Mouse (Mus musculus) lung, embryonic 14.5 days (tissue): ENCODE measurements at regions not wholly inside any gene's neighbourhood (a gene's known extent, or its start where the extent isn't known, plus 50 kb on each side); places are given as distances from the start of the nearest gene placed in this dataset.

Source experiments
- ATAC-seq: fragments of 200-750 bp; cut with Nextera tagmentation; 2 replicates; pipeline ENCODE4 v1.8.0; 2017; ENCODE audit warnings: mild to moderate bottlenecking, moderate TSS enrichment, moderate library complexity; ENCODE audit not compliant: insufficient read depth
- DNase-seq: peaks from one replicate; pipeline ENCODE4 v3.0.0-alpha.2; 2015
- H3K27ac ChIP-seq: fragments of 300-500 bp; sonication (generic); 2 replicates; pipeline ENCODE4 v1.5.1; 2014; ENCODE audit warnings: low read depth, mild to moderate bottlenecking, moderate library complexity
- H3K27me3 ChIP-seq: fragments of 300-500 bp; sonication (generic); 2 replicates; pipeline ENCODE4 v1.6.1; 2014; ENCODE audit warnings: low read length, control low read depth; ENCODE audit not compliant: insufficient read depth
- H3K36me3 ChIP-seq: fragments of 300-500 bp; sonication (generic); 2 replicates; pipeline ENCODE4 v1.6.1; 2014; ENCODE audit warnings: control low read depth; ENCODE audit not compliant: insufficient read depth
- H3K4me1 ChIP-seq: fragments of 300-500 bp; sonication (generic); 2 replicates; pipeline ENCODE4 v1.6.1; 2014; ENCODE audit warnings: antibody characterized with exemption, control low read depth; ENCODE audit not compliant: insufficient read depth
- H3K4me2 ChIP-seq: fragments of 300-500 bp; sonication (generic); 2 replicates; pipeline ENCODE4 v1.6.1; 2014; ENCODE audit warnings: mild to moderate bottlenecking
- H3K4me3 ChIP-seq: fragments of 300-500 bp; sonication (generic); 2 replicates; pipeline ENCODE4 v1.5.1; 2014; ENCODE audit warnings: low read depth, low read length
- H3K9ac ChIP-seq: fragments of 300-500 bp; sonication (generic); 2 replicates; pipeline ENCODE4 v1.6.1; 2014
- H3K9me3 ChIP-seq: fragments of 300-500 bp; sonication (generic); 2 replicates; pipeline ENCODE4 v1.6.1; 2016; ENCODE audit warnings: low read depth, low read length, control low read depth
- CTCF ChIP-seq: IDR thresholded peaks from 2 replicates; pipeline ENCODE4 v1.5.1; 2016; ENCODE audit warnings: antibody characterized with exemption, low read depth
- WGBS: fragments of 180-500 bp; shearing (Covaris S2); extraction: QIAGEN DNeasy Blood & Tissue Kit; methylation state at CpG from one replicate; pipeline ENCODE4 v1.1.7; 2014; 5-methylcytosine and 5-hydroxymethylcytosine counted together

DNA sequence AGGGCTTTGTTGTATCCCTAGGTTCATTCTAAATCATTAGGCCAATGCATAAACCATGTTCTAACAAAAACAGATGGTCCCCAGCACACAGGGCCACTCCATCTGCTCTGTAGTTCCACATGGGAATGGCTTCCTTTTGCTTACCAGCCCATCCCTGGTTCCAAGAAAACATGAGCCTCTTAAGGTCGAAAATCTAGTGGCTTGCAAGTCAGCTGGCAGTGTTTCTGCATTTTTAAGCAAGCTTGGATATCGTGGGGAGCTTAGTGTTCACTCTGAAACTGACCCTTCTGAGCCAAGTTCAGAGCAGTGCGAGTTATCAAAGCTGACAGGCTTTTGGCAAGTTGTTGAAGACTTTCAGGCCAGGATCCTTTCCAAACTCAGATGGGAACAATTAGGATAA is 659.5 kb upstream of the N6amt1 start:
- Histone ChIP-seq H3K4me1 (no peaks in the 10 kb centered on the region), H3K36me3 (no peaks in the 10 kb centered on the region), H3K9ac (no peak overlapping the region), H3K27me3 (no peaks in the 10 kb centered on the region), H3K27ac (peak overlapping the region; percentile 75; the same call in 1 of the 2 replicates), H3K9me3 (no peaks in the 10 kb centered on the region), H3K4me3 (no peak overlapping the region), H3K4me2 (no peak overlapping the region)
- 24% methylated on average over 3 of the region's 3 CpGs for WGBS
- ATAC-seq (peak; percentile 94), DNase-seq (peak; percentile 92)
- TF ChIP-seq CTCF: no peak

DNA sequence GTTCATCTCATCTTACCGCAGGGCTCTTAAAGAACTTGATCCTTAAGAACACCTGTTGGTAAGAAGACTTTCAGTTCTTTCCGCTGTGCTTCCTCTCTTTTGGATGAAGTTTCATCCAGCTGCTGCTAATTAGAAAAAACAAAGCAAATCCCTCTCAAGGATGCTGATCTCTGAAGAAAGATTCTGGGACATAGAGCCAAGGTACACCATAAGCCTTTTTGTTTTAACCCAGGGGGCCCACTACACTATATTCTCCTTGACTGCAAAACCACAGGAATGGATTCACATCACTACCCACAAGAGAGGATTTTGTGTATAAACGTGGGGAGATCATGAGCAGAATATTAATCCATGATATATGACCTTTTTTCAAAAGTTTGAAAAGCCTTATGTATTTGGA is 694.8 kb upstream of the N6amt1 start:
- no peak overlapping the region for H3K9ac ChIP-seq
- no peak for TF ChIP-seq CTCF
- H3K4me1 ChIP-seq: no peaks in the 10 kb centered on the region
- no peak overlapping the region for H3K4me3 ChIP-seq
- H3K9me3 ChIP-seq: no peaks in the 10 kb centered on the region
- H3K36me3 ChIP-seq: no peaks in the 10 kb centered on the region
- no peak for DNase-seq
- no peak for ATAC-seq
- 66% methylated on average over 3 of the region's 3 CpGs for WGBS
- H3K27ac ChIP-seq: no peak overlapping the region
- no peaks in the 10 kb centered on the region for H3K27me3 ChIP-seq
- no peak overlapping the region for H3K4me2 ChIP-seq

DNA sequence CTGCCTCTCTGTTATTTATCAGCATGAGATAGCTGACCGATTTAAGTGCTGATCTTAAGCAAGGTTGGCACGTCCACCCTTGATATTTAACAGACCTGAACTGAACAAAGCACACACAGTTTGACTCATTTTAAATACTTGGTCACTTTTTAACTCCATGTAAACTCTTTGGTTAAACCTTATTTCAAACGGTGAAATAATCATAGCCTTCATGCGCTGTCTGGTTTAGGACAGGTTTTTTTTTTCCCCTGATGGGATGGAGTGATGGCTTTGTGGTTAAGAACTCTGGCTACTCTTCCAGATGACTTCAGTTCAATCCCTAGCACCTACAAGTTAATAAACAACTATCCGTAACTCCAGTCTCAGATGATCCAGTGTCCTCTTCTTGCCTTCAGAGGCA is 706.7 kb upstream of the N6amt1 start:
- H3K9ac ChIP-seq: no peak overlapping the region
- no peaks in the 10 kb centered on the region for H3K9me3 ChIP-seq
- H3K4me1 ChIP-seq: no peaks in the 10 kb centered on the region
- H3K4me2 ChIP-seq: no peak overlapping the region
- no peak for DNase-seq
- 62% methylated on average over 5 of the region's 5 CpGs for WGBS
- no peak for TF ChIP-seq CTCF
- no peak overlapping the region for H3K27ac ChIP-seq
- H3K4me3 ChIP-seq: no peak overlapping the region
- no peaks in the 10 kb centered on the region for H3K27me3 ChIP-seq
- no peak for ATAC-seq
- no peaks in the 10 kb centered on the region for H3K36me3 ChIP-seq

DNA sequence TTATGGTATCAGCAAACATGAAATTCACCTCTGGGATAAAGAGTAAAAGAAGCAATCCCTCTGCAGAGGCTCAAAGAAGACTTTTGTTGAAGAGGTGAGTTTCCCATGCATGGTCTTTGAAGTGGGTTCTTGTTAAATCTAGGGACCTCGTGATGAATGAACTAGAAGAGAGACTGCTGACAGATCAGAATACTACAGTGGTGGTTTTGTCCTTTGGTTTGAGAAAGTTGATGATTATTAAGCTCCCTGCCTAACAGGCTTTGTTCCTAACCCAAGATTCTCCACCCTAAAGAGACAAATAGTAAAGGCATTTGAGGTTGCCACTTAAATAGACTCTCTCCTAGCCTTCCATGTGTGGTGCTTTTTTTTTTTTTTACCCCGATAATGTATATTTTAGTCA is 707.2 kb upstream of the N6amt1 start:
- Histone ChIP-seq H3K27ac (no peak overlapping the region), H3K27me3 (no peaks in the 10 kb centered on the region), H3K9ac (no peak overlapping the region), H3K4me2 (no peak overlapping the region), H3K9me3 (no peaks in the 10 kb centered on the region), H3K36me3 (no peaks in the 10 kb centered on the region), H3K4me1 (no peaks in the 10 kb centered on the region), H3K4me3 (no peak overlapping the region)
- no peak for ATAC-seq
- TF ChIP-seq CTCF: no peak
- DNase-seq: no peak
- WGBS: 44% methylated on average over 2 of the region's 2 CpGs

DNA sequence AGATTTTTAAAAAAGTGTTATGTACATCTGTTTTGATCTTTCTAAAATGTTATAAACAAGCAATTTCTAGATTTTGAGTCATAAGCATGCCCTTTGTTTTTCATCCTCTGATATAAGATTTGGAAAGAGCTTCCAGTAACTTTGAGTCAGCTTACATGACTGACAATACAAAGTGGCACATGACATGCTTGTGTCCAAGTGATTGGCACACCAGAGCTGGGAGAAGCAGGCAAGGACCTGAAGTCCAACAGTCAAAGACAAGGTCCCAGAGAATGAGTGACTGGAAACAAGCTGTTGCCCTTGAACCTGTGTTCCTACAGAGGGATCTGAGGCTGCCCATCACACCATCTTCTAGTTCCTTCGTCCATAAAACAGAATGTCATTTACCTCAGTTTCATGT is 708.5 kb upstream of the N6amt1 start:
- H3K4me2 ChIP-seq: no peak overlapping the region
- H3K27ac ChIP-seq: peak overlapping the region; percentile 44; the same call in 1 of the 2 replicates
- H3K4me1 ChIP-seq: no peaks in the 10 kb centered on the region
- H3K9me3 ChIP-seq: no peaks in the 10 kb centered on the region
- H3K4me3 ChIP-seq: no peak overlapping the region
- ATAC-seq (0 out of 2 replicates have a peak, but pooled peaks have one; percentile 9), DNase-seq (no peak)
- H3K36me3 ChIP-seq: no peaks in the 10 kb centered on the region
- no peak overlapping the region for H3K9ac ChIP-seq
- no peaks in the 10 kb centered on the region for H3K27me3 ChIP-seq
- 67% methylated on average over 1 of the region's 1 CpGs for WGBS
- no peak for TF ChIP-seq CTCF

DNA sequence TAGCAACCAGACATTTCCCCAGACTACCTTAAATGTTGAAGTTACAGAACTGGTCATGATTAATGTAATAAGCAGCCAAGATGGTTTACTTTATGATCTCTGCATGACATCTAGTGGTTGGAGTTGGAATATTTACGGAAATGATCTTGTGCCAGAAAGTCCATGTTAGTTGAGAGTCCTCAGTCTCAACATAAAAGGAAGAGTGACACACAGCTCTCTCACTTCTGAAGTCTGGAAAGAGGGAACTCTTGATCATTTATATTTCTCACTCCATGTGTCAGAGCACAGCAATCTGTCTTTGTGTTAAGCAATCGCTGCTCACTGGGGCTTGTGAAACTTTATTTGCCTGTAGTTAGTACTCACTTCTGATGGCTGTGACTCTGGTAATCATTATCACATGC is 709.1 kb upstream of the N6amt1 start:
- H3K27ac ChIP-seq: peak overlapping the region; percentile 10; the same call in 1 of the 2 replicates
- peak; percentile 84 for TF ChIP-seq CTCF
- DNase-seq: peak; percentile 93
- no peak overlapping the region for H3K9ac ChIP-seq
- no peaks in the 10 kb centered on the region for H3K36me3 ChIP-seq
- no peaks in the 10 kb centered on the region for H3K9me3 ChIP-seq
- ATAC-seq: peak; percentile 82
- no peak overlapping the region for H3K4me3 ChIP-seq
- H3K4me1 ChIP-seq: no peaks in the 10 kb centered on the region
- H3K27me3 ChIP-seq: no peaks in the 10 kb centered on the region
- no peak overlapping the region for H3K4me2 ChIP-seq
- 14% methylated on average over 2 of the region's 2 CpGs for WGBS

DNA sequence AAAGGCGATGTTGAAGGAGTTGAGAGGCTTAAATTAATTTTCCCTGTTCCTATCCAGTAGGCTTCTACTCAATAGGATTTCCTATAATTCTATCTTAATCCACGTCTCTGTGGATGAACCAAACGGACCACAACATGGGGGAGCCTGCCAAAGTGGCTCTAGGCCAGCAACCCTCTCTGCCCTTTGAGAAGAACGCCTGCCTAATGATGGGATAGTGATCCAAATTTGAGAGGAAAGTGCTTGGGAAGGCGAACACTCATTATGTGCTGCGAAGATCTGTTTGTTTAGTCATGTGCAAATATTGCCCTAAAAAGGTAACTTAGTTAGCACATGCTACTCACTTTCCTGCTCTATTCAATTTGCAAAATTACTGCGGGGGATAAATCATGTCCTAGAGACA is 702.5 kb upstream of the Adamts5 start:
- H3K4me2 ChIP-seq: no peak overlapping the region
- H3K27me3 ChIP-seq: no peaks in the 10 kb centered on the region
- H3K4me1 ChIP-seq: no peaks in the 10 kb centered on the region
- H3K27ac ChIP-seq: no peak overlapping the region
- 52% methylated on average over 7 of the region's 7 CpGs for WGBS
- H3K9me3 ChIP-seq: no peaks in the 10 kb centered on the region
- no peak for TF ChIP-seq CTCF
- no peak overlapping the region for H3K4me3 ChIP-seq
- ATAC-seq: no peak
- H3K36me3 ChIP-seq: no peaks in the 10 kb centered on the region
- DNase-seq: peak; percentile 30
- no peak overlapping the region for H3K9ac ChIP-seq

DNA sequence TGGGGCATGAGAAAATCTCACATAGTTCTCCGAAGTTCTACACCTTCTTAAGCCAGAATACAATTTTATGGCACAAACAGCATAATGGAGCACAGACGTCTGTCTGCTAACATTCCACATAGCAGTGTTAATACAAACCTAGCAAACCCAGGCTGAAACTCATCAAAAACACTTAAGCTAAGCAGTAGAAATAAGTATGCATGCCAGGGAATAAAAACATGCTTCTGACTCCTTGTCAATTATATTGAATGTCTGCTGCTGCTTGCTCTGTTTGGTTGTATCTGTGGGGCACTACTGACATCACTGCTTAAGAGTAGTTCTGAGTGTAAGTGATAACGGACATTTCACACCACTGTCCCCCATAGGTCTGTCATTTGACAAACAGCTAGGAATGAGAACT is 693.4 kb upstream of the Adamts5 start:
- Histone ChIP-seq H3K36me3 (no peaks in the 10 kb centered on the region), H3K4me3 (no peak overlapping the region), H3K9ac (no peak overlapping the region), H3K4me2 (no peak overlapping the region), H3K4me1 (no peaks in the 10 kb centered on the region), H3K9me3 (no peaks in the 10 kb centered on the region), H3K27me3 (no peaks in the 10 kb centered on the region), H3K27ac (no peak overlapping the region)
- peak; percentile 97 for ATAC-seq
- TF ChIP-seq CTCF: no peak
- peak; percentile 90 for DNase-seq
- WGBS: 23% methylated on average over 3 of the region's 3 CpGs
